Mouse (Mus musculus): ENCODE measurements at regions not wholly inside any gene's neighbourhood (a gene's known extent, or its start where the extent isn't known, plus 50 kb on each side); places are given as distances from the start of the nearest gene placed in this dataset.
A peak's percentile ranks its signal among the peaks of the same experiment; 100 is the strongest.

DNA sequence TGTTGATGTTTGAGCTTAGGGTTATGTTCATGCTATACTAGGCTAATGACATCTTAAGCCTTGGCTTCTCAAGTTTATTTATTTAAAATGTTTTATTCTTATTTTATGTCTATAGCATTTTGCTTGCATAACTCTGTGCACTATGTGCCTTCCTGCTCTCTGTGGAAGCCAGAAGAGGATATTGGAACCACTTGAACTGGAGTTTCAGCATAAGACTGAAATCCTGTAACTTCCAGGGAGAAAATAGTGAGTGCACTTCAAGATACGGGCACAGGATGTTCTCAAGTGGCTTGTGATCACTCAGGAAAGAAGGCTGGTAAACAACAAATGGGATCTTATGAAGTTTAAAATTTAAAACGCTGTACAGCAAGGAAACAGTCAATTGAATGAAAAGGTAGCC, 257.0 kb upstream of the Gm10131 start:
- no peak for DNase-seq

DNA sequence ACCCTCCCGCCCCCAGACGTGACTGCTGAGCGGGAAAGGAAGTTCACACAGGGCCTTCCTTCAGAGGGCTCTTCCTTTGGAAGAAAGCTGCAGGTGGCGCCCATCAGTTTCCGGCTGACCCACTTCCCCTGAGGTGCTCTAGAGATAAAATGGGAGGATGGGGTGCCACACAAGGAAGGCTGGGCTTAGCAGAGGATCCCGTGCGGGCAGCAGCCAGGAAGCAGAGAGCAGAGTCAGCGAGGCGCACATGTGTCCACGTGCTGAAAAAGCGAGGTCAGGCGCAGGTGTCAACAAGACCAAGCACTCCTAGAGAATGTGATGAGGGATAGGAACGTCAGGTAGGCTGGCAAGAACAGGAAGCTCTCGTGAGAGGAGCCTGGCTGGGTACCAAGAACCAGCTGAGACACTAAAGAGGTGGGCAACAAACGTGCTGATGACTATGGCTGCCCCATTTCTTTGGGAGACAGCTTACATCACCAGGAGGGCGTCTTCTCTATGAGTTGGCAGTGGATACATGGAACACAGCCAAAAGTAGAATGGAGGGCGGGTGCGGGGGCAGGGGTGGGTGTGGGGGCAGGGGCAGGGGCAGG, 253.0 kb upstream of the Gm10131 start:
- DNase-seq: no peak

DNA sequence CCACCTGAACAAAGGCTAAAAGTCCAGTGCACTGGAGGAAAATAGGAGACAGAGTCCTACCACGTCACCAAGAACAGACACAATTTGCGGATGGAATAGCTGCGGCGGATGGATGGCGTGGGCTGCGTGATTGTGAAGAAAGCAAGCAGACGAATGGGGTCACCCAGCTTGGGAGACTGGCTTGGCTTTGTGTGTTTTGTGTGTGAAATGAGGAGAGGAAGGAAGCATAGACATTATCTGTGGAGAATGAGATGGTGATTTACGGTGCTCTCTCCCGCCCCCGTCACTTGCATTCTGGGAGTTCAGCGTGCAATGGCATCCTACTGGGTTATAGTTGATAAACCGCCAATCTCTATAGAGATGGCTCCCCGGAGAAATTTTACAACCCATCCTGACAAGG, 252.1 kb upstream of the Gm10131 start:
- no peak for DNase-seq

DNA sequence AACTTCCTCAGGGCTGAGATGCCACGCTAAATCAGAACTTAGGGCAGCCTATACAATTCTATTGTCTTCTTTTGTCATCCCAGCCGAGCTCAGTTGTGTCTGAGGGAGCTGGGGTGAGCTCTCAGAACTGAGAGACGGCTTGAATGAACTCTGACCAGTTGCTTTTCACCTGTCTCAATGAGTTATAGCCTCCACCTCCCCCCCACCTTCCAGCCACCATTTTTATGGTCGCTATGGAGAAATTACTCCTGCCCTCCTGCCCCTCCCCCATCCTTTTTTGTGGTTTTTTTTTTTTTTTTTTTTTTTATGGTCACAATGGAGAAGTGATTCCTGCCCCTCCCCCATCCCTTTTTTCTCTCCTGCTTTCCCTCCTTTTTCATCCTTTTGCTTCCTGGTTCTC, 251.6 kb upstream of the Gm10131 start:
- DNase-seq: no peak

DNA sequence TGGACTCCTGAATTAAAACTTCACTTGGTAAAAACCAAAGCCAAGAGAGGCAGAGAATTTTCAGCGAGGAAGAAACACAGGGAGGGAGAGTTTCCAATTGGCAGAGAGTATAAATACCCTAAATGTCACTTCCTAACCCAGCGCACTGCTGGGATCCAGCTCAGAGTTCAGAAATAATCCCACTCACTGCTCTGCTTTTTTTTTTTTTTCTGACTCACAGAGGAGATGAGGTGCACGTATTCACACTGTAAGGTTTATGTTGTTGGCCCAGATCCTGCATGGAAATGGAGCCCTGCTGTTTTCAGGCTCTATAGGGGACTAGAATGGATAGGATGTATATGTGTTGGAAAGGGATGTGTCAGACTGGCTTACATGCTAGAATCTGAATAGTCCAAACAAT, 249.8 kb upstream of the Gm10131 start:
- no peak for DNase-seq

DNA sequence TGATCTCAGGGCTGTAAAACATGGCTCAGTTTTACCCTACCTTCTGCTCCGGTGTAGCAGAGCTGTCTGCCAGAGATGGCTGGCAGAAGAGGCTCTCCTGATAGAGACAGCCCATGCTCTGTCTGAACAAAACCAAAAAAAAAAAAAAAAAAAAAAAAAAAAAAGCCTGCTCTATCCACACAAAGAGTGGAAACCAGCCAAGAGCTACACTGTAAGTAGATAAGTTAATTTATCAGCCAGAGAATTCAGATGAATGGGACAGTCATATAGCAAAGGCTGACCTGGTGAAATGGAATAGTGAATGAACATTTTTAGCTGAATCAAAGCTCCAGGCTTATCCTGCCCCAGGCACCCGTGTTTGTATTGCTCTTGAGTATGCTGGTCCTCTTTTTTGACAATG, 248.2 kb upstream of the Gm10131 start:
- no peak for DNase-seq

DNA sequence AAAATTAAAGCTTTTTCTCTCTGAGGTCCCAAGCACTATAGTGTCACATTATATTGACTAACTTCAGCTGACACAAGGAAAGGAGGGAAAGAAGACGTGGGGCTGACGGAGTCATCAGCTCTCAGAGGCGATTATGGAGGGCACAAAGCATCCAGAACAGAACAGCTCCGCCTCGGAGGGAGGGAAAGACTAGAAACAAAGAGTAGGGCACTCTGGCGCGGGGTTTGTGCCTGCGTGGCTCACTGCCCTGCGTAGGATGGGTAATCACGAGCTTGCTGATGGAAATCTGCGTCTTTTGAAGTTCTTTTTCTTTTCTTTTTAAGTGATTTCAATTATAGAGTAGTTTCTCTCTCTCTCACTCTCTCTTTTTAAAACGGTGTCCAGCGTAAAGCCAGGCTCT, 243.5 kb upstream of the Gm10131 start:
- no peak for DNase-seq

DNA sequence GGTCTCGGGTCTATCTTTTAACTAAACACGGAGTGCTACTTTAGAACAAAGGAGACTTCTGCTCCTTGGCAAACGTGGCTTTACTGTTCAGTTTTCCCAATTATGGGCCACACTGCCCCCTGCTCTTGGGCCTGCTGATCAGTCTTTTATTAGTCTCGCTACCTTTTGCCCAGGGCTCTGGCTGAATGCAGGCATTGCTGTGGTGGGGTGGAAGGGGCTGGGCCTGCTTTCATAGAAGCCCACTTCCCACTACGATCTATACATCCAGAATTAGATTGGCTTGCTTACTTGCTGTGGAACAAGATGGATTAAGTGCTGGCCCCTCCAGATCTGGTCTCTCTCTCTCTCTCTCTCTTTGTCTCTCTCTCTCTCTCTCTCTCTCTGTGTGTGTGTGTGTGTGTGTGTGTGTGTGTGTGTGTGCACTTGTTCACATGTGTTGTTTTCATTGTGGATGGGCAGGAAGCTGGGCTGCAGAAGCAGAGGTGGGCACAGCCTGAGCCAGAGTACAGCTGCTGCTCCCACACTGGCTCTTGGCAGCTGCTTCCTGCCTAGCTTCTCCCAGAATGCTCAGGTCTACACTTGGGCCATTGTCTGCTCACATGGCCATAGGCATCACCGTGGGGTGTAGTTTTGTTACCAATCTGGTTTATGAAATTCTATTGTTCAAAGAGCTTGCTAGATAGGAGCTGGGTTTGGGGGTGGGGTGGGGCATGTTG, 241.8 kb upstream of the Gm10131 start:
- DNase-seq: no peak

DNA sequence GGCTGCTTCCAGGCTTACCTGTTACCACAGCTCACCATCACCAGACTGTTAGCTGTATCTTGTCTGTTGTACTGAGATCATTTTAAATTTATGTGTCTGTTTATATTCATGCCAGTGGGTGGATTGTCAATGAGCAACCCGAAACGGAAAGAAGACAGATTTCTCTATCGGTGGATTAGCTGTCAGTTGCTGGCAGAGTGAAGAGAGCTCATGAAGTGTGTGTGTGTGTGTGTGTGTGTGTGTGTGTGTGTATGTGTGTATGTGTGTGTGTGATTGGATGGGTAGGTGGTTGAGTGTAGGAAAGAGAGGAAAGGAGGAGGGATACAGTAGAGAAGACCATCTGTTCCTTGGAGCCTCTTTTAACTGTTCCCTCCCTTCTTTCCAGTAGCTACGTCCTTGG, 223.3 kb upstream of the Gm10131 start:
- no peak for DNase-seq

DNA sequence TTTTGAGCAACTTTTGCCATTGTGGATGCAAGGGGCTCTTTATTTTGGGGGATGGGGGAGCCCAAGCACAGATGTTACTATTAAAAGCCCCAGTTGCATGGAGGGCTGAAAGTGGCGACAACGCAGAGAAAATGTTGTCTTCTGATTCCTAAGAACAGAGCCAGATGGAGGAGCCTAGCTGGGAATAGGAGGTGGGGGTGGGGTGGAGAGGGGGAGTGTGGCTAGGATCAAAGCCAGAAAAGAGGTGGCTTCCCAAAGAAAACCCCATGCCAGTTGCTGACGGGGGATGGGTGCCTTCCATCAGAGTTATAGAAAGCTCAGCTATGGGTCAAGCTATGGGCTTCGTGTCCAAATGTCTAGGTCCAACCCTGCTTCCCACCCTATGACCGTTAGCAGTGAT, 220.1 kb upstream of the Gm10131 start:
- no peak for DNase-seq

DNA sequence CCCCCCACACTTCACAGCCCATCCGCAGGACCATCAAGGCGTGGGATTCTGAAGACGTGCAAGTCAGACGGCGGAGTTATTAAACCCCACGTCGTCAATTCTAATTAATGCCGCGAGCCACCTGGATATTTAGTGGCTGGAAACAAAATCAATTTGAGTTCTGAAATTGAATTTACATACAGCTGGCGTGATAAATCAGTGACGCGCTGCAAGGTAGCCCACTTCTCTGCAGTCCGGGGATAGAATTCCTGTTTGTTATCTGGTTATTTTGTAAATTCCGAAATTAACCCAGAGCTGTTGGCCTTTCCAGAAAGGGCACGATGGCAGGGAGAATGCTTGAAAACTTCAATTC, 215.1 kb upstream of the Gm10131 start:
- no peak for DNase-seq

DNA sequence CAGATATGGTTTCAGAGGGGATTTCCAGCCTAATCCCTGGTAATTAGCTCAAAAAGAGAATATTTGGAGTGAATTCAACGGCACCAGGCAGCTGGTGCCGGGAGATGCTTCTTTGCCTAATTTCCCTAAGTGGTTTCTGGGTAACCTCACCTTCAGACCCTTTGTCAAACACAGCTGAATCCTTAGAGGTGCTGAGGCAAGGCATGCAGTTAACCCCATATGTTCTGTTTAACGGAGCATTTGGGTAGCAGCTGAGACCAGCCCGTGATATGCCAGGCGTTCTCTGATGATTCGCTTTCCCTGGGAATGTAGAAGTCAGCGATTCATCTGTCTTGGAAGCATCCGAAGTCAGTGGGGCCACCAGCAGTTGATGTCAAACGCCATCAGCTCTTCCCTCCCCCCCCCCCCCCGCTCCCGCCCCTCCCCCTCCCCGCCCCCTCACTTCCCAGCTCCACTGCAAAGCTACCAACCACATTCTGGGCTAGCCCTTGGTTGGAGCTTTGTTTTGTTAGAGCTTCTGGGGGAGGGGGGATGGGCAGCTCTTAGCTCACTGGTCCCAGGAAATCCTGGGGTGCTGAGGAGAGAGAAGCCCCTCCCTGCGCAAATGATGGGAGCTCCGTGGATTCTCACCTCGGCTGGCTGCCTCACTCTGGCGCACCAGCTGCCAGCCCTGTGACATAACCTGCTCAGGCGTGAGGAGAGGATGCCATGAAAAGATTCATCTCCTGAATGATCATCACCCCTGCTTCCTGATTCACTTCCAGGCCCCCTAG, 214.5 kb upstream of the Gm10131 start:
- DNase-seq: no peak

DNA sequence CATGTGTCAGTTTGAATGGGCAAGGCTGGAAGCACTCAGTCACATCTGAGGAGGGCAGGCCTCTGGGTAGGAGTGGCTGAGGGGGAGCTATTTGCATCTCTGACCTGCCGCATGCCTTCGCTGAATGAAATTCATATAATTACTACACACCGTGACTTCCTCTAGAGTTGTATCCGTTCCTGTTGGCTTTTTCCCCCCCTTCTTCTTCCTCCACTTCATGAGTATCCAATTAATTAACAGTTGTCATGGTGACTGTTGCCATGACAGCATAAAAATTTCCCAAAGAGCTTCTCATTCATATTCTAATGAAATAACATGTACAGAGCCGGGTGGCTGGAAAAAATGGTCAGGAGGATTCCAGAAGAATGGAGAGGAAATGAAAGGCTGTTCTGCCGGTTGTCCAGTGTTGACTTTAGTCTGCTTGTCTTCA, 208.6 kb upstream of the Gm10131 start:
- peak in 1 of 2 experiments; percentile 4 for DNase-seq

DNA sequence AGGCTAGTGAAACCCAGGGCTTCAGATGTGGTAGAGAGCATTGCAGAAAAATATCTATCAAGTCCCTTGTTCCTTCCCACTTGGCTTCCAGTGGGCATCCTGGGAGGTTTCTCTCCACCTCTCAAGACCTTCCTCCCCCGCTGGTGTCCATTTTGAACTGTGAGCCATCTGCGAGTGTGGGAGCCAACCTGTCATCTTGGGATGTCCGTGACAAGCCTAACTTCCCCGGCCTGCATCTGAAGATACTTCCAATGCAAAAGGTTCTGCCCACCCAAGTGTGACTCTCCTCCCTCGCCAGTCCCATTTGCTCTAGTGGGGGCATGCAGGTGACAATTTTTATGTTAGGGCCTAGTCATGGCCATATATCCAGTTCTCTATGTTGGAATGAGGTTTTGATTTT, 208.2 kb upstream of the Gm10131 start:
- no peak for DNase-seq

DNA sequence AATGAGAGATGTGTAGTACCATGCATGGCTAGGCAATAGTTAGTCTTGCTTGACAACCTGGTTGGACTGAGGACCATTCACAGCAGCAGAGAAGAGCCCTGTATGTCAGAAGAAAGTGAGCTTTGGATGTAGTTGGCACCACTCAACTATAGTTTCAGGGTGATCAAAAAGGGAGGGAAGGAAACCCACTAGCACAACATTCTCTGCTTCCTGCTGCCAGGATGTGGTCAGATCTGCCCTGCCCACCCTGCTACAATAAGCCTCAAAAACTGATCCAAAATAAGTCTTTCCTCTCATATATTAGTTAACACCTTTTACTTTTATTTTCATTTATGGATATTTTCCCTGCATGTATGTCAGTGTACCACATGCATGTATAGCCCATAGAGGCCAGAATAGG, 203.7 kb upstream of the Gm10131 start:
- no peak for DNase-seq

DNA sequence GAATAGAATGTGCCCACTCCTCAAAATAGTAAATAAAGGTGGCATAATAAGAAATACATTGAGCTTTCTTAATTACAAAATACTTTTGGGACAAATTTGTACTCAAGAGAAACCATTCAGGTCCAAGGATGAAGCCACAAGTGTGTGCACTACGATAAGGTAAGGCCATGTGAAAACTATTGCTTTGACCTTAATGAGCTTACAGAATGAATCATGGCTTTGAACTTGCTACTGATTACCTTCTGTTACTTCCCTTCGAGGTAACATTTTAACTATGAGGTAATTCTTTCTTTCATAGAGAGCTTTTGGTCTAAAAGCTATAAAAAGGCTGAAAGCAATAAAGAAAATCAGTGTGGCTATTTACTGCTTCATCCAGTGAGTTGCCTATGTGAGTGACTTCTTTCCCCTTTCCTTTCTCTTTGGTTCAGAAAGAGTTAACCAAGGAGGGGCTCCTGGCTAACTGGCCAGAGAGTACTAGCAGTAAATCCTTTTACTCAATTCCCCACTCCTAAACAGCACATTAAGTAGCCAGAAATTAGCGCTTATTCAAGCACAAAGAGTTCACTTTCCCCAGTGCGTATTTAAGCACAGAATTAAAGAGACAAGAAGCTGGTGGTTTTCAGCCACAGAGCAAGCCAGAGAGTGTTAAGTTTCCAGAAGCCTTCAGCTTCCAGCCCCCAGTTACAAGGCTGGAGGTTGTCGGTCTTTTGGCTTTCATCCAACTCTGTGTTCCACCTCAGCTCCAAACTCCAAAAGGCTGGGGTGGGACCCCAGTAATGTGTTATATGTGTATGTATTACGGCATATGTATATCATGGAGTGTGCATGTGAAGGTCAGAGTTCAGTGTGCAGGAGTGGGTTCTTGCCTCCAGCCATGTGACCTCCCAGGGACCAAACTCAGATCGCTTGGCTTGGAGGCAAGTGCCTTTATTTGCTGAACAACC, 194.3 kb upstream of the Gm10131 start:
- no peak for DNase-seq

DNA sequence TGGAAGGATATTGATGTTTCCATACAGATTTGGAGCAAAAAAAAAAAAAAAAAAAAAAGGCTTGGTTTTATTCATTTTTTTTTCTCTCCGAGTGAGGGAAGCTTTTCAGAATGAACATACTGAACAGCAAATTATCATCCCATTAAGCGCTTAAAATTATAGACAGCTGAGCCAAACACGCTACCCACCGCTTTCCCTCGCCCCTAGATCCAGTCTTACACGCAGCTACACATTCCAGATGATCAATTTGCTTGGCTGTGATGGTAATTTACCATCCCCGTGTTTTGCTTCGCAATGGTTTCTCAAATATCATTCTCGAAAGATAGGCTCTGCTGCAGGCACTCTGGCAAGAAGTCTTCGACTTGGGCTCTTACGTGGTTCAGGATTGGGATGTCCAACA, 192.3 kb upstream of the Gm10131 start:
- DNase-seq: no peak

DNA sequence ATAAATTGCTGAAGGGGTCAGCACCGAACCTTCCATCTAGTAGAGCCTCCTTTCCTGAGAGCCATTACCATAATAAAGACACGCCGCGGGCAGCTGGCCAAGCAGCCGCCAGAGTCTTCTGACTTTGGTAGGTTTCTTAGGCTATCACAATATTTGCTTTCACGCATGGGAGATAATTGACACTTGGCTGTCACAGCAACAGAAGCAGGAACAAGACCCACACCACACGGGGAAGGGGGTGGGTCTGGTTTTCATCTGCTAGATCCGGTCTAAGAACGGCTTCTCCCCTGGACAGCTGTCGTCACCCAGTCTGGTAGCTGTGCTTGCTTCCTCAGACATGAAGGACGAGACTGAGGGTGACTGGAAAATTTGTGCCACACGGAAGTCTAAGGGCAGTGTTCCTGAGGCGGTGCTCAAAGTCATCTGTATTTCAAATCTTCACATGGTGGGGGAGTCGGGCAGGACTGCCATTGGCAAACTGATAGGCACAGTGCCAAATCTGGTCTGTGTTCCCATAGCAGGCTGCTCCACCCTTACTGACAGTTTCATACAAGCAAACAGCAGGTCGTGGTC, 188.9 kb upstream of the Gm10131 start:
- peak; percentile 1 to 3 for DNase-seq

DNA sequence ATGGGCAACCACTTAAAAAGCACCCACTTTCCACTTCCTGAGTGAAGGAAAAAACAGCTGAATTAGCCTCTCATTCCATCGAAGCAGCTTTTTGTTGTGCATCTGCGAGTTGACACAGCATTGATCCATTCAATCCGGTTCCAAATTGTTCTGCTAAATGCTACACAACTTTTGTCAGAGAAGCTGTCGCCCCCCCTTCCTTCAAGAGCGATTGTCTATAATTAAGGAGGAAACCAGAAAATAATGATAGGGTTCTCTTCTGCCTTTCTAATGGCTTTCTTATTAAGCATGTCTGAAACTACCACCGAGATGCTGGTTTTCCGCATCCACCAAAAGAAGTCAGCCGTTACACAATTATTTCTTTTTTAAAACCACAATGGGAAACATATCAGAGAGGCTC, 183.2 kb upstream of the Gm10131 start:
- no peak for DNase-seq

DNA sequence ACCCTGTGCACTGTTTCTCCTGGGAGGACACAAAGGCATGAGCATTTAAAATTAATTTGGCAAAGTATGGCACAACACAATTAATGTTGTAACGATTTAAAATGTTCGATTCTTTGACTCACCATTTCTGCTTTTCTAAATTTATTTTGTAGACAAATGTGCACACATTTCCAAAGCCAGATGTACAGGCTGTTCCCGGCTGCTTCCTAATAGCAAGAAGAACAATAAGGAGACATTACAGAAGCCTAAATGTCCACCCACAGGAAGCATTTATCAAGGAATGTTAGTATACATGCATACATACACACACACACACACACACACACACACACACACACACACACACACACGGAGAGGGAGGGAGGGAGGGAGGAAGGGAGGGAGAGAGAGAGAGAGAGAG, 179.1 kb upstream of the Gm10131 start:
- no peak for DNase-seq

DNA sequence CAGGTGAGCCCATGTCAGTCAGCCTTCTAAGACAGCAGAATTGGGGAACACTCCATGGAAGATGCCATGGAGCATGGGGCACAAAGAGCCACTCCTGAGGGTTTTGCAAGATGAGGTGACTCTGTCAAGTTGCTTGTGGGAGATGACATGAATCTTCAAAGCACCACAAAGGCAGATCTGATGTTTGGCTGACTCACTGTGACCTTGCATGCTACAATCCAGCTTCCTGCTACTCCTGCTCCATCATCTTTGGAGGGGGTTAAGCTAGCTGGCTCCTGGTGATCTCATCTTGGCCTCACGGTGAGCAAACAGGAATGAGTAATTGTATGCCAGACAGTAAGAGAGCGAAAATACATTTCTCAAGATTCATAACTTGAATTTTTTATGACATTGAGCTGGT, 176.3 kb upstream of the Gm10131 start:
- DNase-seq: no peak

DNA sequence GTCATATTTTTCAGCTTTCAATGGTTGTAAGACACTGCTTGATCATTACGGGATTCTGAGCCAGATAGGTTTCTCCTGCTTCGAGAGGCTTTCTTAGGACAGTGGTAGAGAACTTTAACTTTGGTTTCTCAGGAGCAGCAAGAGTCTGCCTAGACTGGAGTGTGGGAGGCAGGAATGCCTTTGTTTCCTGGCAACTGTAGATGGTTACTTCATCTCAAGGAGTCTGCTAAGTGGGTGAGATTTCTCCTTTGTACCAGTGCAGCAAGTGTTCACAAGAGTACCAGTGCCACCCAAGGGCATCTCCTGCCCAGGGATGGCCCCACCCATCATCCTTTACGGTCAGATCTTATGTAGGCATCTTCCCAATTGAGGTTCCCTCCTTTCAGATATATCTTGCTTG, 173.0 kb upstream of the Gm10131 start:
- DNase-seq: no peak

DNA sequence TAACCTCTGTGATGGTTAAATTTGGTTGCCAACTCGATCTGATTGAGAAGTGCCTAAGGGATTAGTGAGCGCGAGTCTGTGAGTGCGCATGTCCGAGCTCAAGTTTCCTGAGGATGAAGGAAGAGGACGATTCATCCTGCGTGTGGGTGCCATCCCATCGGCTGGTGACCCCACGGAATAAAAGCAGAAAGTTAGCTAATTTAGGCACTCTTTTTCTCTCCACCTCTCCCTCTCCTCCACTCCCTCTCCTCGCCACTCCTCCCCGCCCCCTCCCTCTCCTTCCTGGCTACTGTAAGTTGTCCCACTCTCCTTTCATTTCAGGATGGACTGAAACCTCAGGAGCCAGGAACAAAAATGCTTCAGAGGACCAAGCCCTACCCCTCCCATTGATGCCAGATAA, 168.9 kb upstream of the Gm10131 start:
- DNase-seq: no peak

Measured in kidney, adult 8-10 months (tissue).